Mouse (Mus musculus) embryonic facial prominence, embryonic 13.5 days (tissue): ENCODE results near the gene Lrrc3. TPM values are rescaled to one million over a fixed set of nuclear protein-coding genes. Genes with fewer than 3 reads are reported as not detected.
A peak's percentile ranks its signal among the peaks of the same experiment; 100 is the strongest.

Source experiments
- ATAC-seq: fragments of 200-750 bp; cut with Nextera tagmentation; 2 replicates; pipeline ENCODE4 v1.8.0; 2017; ENCODE audit warnings: low read depth; ENCODE audit not compliant: insufficient number of reproducible peaks, insufficient read depth, low FRiP score, low TSS enrichment
- H3K27ac ChIP-seq: fragments of 300-500 bp; sonication (generic); 2 replicates; pipeline ENCODE4 v1.5.1; 2015; ENCODE audit warnings: moderate library complexity, mild to moderate bottlenecking, inconsistent platforms
- H3K27me3 ChIP-seq: fragments of 300-500 bp; sonication (generic); 2 replicates; pipeline ENCODE4 v1.6.1; 2015; ENCODE audit warnings: mild to moderate bottlenecking, inconsistent platforms
- H3K36me3 ChIP-seq: fragments of 300-500 bp; sonication (generic); 2 replicates; pipeline ENCODE4 v1.6.1; 2015; ENCODE audit warnings: mild to moderate bottlenecking, inconsistent platforms
- H3K4me1 ChIP-seq: fragments of 300-500 bp; sonication (generic); 2 replicates; pipeline ENCODE4 v1.6.1; 2015; ENCODE audit warnings: inconsistent platforms
- H3K4me2 ChIP-seq: fragments of 300-500 bp; sonication (generic); 2 replicates; pipeline ENCODE4 v1.6.1; 2015; ENCODE audit warnings: moderate library complexity, mild to moderate bottlenecking, inconsistent platforms
- H3K4me3 ChIP-seq: fragments of 300-500 bp; sonication (generic); 2 replicates; pipeline ENCODE4 v1.5.1; 2015; ENCODE audit warnings: mild to moderate bottlenecking, inconsistent platforms
- H3K9ac ChIP-seq: fragments of 300-500 bp; sonication (generic); 2 replicates; pipeline ENCODE4 v1.6.1; 2015; ENCODE audit warnings: mild to moderate bottlenecking, inconsistent platforms
- H3K9me3 ChIP-seq: fragments of 300-500 bp; sonication (generic); 2 replicates; pipeline ENCODE4 v1.6.1; 2016; ENCODE audit warnings: inconsistent platforms
- WGBS: fragments of 180-500 bp; shearing (Covaris S2); methylation state at CpG from one replicate; pipeline ENCODE4 v1.1.7; 2015; ENCODE audit warnings: mixed read lengths; 5-methylcytosine and 5-hydroxymethylcytosine counted together
- polyA plus RNA-seq: library from polyadenylated mRNA; unstranded; fragments of >200 nt; fragmentation: Nextera tagmentation; extraction: Ambion mirVana; gene quantifications from 2 replicates; pipeline ENCODE4 v1.2.1, GENCODE M21; 2015

Lrrc3 gene
- polyA plus RNA-seq, 1 experiment from 2014 or later: 5.1 TPM

DNA sequence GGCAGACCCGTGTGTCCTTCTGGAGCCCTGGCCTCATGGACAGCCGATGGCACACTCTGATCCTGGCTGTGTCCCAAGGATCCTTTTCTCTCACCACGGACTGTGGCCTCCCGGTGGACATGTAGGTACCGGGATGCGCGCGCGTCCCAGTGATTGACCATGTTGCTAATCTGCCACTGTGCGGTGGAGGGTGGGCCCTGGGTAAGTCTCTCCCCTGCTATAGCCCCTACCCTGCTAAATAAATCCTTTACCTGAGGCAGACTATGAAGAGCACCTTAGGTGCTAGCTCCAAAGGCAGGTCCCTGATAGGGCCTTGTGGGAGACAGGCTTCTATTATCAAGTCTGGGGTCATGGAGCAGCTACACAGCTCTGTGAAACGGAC is 37.6 kb downstream of the Lrrc3 start:
- no peak for ATAC-seq
- H3K9ac ChIP-seq: 0 out of 2 replicates have a peak overlapping the region, but pooled peaks have one; percentile 27
- no peaks in the 10 kb centered on the region for H3K4me1 ChIP-seq
- no peaks in the 10 kb centered on the region for H3K27me3 ChIP-seq
- H3K4me3 ChIP-seq: peak overlapping the region; percentile 19
- H3K9me3 ChIP-seq: no peaks in the 10 kb centered on the region
- WGBS: 39% methylated on average over 11 of the region's 11 CpGs
- peak overlapping the region; percentile 46 for H3K4me2 ChIP-seq
- no peaks in the 10 kb centered on the region for H3K36me3 ChIP-seq
- H3K27ac ChIP-seq: no peak overlapping the region

DNA sequence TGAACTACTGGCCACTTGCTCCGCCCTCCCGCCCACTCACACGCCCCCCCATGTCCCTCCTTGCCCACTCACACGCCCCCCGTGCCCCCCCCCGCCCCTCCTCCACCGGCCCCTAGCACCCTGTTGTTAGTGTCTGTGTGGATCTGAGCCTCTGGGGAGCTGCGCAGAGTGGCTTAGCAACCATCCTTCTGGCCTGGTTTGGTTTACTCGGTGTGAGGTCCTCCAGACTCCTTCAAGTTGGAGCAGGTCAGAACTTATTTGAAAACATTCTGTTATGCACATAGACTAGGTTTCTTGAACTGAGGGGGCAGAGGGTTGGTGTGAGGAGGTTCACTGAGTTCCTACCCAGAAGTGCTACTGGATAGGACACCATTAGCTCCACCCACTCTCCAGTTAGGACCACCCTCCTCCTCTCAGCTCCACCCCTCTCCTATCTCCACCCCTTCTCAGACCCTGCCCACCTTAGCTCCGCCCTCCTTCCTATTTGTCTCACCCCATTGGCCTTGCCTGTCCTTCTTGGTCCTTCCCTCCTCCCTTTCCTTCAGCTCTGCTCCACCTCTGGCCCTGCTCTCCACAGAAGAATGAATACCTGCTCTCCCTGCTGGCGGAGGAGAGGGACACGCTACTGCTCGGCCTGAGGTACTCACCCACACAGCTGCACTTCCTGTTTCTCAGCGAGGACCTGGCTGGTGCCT is 38.1 kb downstream of the Lrrc3 start:
- Histone ChIP-seq H3K9ac (0 out of 2 replicates have a peak overlapping the region, but pooled peaks have one; percentile 27), H3K4me2 (peak overlapping the region; percentile 46), H3K4me1 (no peaks in the 10 kb centered on the region), H3K9me3 (no peaks in the 10 kb centered on the region), H3K36me3 (no peaks in the 10 kb centered on the region), H3K27ac (peak overlapping the region; percentile 16; the same call in 1 of the 2 replicates), H3K4me3 (peak overlapping the region; percentile 19), H3K27me3 (no peaks in the 10 kb centered on the region)
- ATAC-seq: peak; percentile 53
- WGBS: 32% methylated on average over 14 of the region's 14 CpGs

DNA sequence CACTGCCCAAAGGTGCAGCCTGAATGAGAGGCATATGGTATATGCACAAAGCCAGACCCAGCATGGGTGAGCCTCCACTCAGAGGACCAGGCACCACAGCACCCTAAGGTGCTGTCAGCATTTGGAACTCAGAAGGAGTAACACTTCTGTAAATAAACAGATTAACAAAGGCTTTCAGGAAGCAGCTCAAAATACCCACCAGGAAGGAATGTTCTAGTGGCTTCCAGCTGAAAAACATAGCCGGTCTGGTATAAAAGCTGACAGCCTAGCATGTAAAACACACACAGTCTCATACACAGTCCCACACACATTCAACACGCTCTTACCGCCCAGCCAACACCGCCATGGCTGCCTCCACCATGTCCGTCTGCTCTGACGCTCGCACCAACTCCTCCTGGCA is 40.7 kb downstream of the Lrrc3 start, which contains the start of gene Gm3285:
TSS of gene Gm3285 (plus strand) at position 301 of the 400 bp plus-strand sequence.
- ATAC-seq: no peak
- WGBS: 54% methylated on average over 7 of the region's 7 CpGs
- H3K4me3 ChIP-seq: no peak within 1 kb of the TSS

DNA sequence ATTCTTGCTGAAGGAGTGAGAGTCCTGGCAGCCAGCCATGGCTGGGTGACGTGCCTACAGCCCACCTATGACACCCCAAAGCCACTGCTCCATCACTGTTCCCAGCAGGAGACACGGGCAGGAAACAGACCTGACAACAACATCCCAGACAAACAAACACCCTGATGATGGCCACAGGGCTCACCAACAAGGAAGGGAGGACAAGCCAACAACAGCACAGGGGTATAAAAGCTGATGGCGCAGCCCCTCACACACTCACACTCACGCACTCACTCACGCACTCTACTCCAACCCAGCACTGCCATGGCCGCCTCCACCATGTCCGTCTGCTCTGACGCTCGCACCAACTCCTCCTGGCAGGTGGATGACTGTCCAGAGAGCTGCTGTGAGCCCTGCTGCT is 49.8 kb downstream of the Lrrc3 start, which contains the start of gene Gm10318:
TSS of gene Gm10318 (plus strand) at position 301 of the 400 bp plus-strand sequence.
- WGBS: 65% methylated on average over 9 of the region's 9 CpGs
- Histone ChIP-seq H3K4me2 (no peak within 1 kb of the TSS), H3K9me3 (no peaks in the 10 kb centered on the region), H3K9ac (no peak within 1 kb of the TSS), H3K27ac (no peak within 1 kb of the TSS), H3K4me3 (no peak within 1 kb of the TSS), H3K4me1 (no peaks in the 10 kb centered on the region), H3K36me3 (no peaks in the 10 kb centered on the region), H3K27me3 (no peaks in the 10 kb centered on the region)
- no peak for ATAC-seq

More for the DNA sequence above, 40.7 kb downstream of the Lrrc3 start, which contains the start of gene Gm3285:
- H3K27me3 ChIP-seq: no peaks in the 10 kb centered on the region
- peaks cover 6% of the 10 kb centered on the region; the same call in 1 of the 2 replicates for H3K9me3 ChIP-seq
- no peaks in the 10 kb centered on the region for H3K36me3 ChIP-seq
- no peak within 1 kb of the TSS for H3K9ac ChIP-seq
- H3K4me1 ChIP-seq: no peaks in the 10 kb centered on the region
- no peak within 1 kb of the TSS for H3K27ac ChIP-seq
- no peak within 1 kb of the TSS for H3K4me2 ChIP-seq

Other genes with a start within 250 kb of the Lrrc3 start
- 1.3 and 2.2 TPM in 2 replicates for gene Tspear, start 216.0 kb downstream of the Lrrc3 start, polyA plus RNA-seq
- gene Gm19402, start 211.8 kb downstream of the Lrrc3 start, polyA plus RNA-seq: not detected in 2 replicates
- not detected in 2 replicates for gene Gm9508, start 205.3 kb downstream of the Lrrc3 start, polyA plus RNA-seq
- gene Gm10272, start 195.9 kb downstream of the Lrrc3 start, polyA plus RNA-seq: not detected in 2 replicates
- gene Gm10024, start 191.1 kb downstream of the Lrrc3 start, polyA plus RNA-seq: 0.72 and 1.5 TPM in 2 replicates
- not detected in 2 replicates for gene Gm10142, start 186.7 kb downstream of the Lrrc3 start, polyA plus RNA-seq
- gene Krtap12-1, start 181.9 kb downstream of the Lrrc3 start, polyA plus RNA-seq: not detected in 2 replicates
- not detected in 2 replicates for gene Gm10100, start 176.1 kb downstream of the Lrrc3 start, polyA plus RNA-seq
- not detected in 2 replicates for gene Gm18596, start 159.9 kb downstream of the Lrrc3 start, polyA plus RNA-seq
- 0.42 TPM in 1 of 2 replicates, not detected in the other for gene Gm9736, start 151.2 kb downstream of the Lrrc3 start, polyA plus RNA-seq
- gene Gm3233, start 142.9 kb downstream of the Lrrc3 start, polyA plus RNA-seq: not detected in 2 replicates
- gene Gm3238, start 131.2 kb downstream of the Lrrc3 start, polyA plus RNA-seq: not detected in 2 replicates
- not detected in 2 replicates for gene Gm7138, start 125.6 kb downstream of the Lrrc3 start, polyA plus RNA-seq
- gene Gm3250, start 120.0 kb downstream of the Lrrc3 start, polyA plus RNA-seq: not detected in 2 replicates
- gene Gm7137, start 114.3 kb downstream of the Lrrc3 start, polyA plus RNA-seq: not detected in 2 replicates
- gene Gm9639, start 107.5 kb downstream of the Lrrc3 start, polyA plus RNA-seq: not detected in 2 replicates
- not detected in 2 replicates for gene Gm19668, start 103.4 kb downstream of the Lrrc3 start, polyA plus RNA-seq
- not detected in 2 replicates for gene Gm9507, start 90.7 kb downstream of the Lrrc3 start, polyA plus RNA-seq
- not detected in 2 replicates for gene Gm2696, start 87.9 kb downstream of the Lrrc3 start, polyA plus RNA-seq
- not detected in 2 replicates for gene Krtap10-4, start 75.4 kb downstream of the Lrrc3 start, polyA plus RNA-seq
- gene Krtap10-10, start 66.6 kb downstream of the Lrrc3 start, polyA plus RNA-seq: not detected in 2 replicates
- gene Gm36176, start 55.7 kb downstream of the Lrrc3 start, polyA plus RNA-seq: not detected in 2 replicates
- not detected in 2 replicates for gene Gm10318, start 49.7 kb downstream of the Lrrc3 start, polyA plus RNA-seq
- gene Gm3285, start 40.6 kb downstream of the Lrrc3 start, polyA plus RNA-seq: not detected in 2 replicates
- gene Trpm2, start 68.0 kb upstream of the Lrrc3 start, polyA plus RNA-seq: 0.21 and 0.44 TPM in 2 replicates
- gene 1810043G02Rik, start 76.0 kb upstream of the Lrrc3 start, polyA plus RNA-seq: 28.6 and 31.7 TPM in 2 replicates
- 140 and 145 TPM in 2 replicates for gene Pfkl, start 107.5 kb upstream of the Lrrc3 start, polyA plus RNA-seq
- gene Dnmt3l, start 139.4 kb upstream of the Lrrc3 start, polyA plus RNA-seq: 0.44 and 0.56 TPM in 2 replicates
- gene Aire, start 141.1 kb upstream of the Lrrc3 start, polyA plus RNA-seq: 0.39 and 0.59 TPM in 2 replicates
- 3.0 and 4.4 TPM in 2 replicates for gene Icosl, start 166.8 kb upstream of the Lrrc3 start, polyA plus RNA-seq